Mouse (Mus musculus): Measurements from ENCODE around the gene Pappa. TPM values are rescaled to one million over a fixed set of nuclear protein-coding genes. Genes with fewer than 3 reads are reported as not detected.

Pappa gene
- 1.1 TPM for polyA plus RNA-seq (2015; fragmentation: Illumina TruSeq; extraction: RNeasy Lipid Tissue Mini Kit (QIAGEN cat#74804); ENCODE audit: insufficient read depth, low replicate concordance)

DNA sequence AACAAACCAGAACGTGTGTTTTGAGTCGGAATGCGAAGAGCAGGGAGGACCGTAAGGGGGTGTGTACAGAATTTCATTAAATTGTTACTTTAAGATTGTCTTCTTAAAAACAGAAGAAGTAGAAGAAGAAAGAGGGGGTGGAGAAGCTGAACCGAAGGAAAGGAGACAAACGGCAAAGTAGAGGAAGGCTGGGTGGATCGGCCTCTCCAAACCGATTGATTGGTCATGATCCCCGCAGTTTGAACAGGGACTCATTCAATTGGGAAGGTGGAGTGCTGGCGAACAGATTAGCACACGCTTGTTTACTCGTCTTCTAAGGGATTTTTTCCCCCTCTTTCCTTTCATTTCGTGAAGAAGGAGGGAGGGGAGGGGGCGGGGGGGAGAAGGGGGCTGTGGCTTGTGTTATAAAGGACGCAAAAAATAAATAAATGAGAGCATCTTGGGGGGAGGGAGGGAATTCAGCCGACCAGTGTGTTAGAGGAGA, at the start of gene Pappa:
Gene Pappa (plus strand): TSS at position 434 of the 484 bp plus-strand sequence.

